Mouse (Mus musculus): ENCODE results near the gene Gpr15. TPM values are rescaled to one million over a fixed set of nuclear protein-coding genes. Genes with fewer than 3 reads are reported as not detected.

Gpr15 gene
- total and polyA plus RNA-seq, 2 experiments from 2014 or later, result 0.14 TPM; not detected in 1

GRCm38 (mm10) chr16:58682046-58682445 is 36.8 kb downstream of the Gpr15 start:
- H3K36me3 ChIP-seq (ENCODE audit: insufficient read depth), result peaks cover 14% of the 10 kb centered on the region; the same call in 1 of the 2 replicates
- DNase-seq (no peak), ATAC-seq (no peak)
- H3K4me3 ChIP-seq (ENCODE audit: low read depth, low read length), result no peak overlapping the region
- no peak overlapping the region for H3K9ac ChIP-seq
- no peak for TF ChIP-seq CTCF (IDR thresholded peaks at IDR 0.05; ENCODE audit: low read depth)
- no peak overlapping the region for H3K27ac ChIP-seq (ENCODE audit: low read depth, low read length)
- 84% methylated on average over 6 of the region's 6 CpGs for WGBS
- H3K9me3 ChIP-seq (ENCODE audit: low read length), result no peaks in the 10 kb centered on the region
- no peaks in the 10 kb centered on the region for H3K4me1 ChIP-seq (ENCODE audit: insufficient read depth)
- no peaks in the 10 kb centered on the region for H3K27me3 ChIP-seq (ENCODE audit: insufficient read depth, low read length)
- no peak overlapping the region for H3K4me2 ChIP-seq (ENCODE audit: low read depth)

- Histone ChIP-seq H3K36me3 (ENCODE audit: insufficient read depth) (peaks cover 31% of the 10 kb centered on the region; the same call in 1 of the 2 replicates), H3K27ac (ENCODE audit: low read depth, low read length) (no peak overlapping the region), H3K27me3 (ENCODE audit: insufficient read depth, low read length) (no peaks in the 10 kb centered on the region), H3K4me3 (ENCODE audit: low read depth, low read length) (no peak overlapping the region), H3K4me2 (ENCODE audit: low read depth) (no peak overlapping the region), H3K9me3 (ENCODE audit: low read length) (no peaks in the 10 kb centered on the region), H3K4me1 (ENCODE audit: insufficient read depth) (no peaks in the 10 kb centered on the region), H3K9ac (no peak overlapping the region)
- 88% methylated on average over 7 of the region's 7 CpGs for WGBS
- TF ChIP-seq CTCF (IDR thresholded peaks at IDR 0.05; ENCODE audit: low read depth), result no peak
- DNase-seq (no peak), ATAC-seq (no peak)
Measured at GRCm38 (mm10) chr16:58678660-58679059, 40.2 kb downstream of the Gpr15 start.

GRCm38 (mm10) chr16:58677491-58677890 is 41.4 kb downstream of the Gpr15 start:
- Histone ChIP-seq H3K27me3 (ENCODE audit: insufficient read depth, low read length) (no peaks in the 10 kb centered on the region), H3K4me1 (ENCODE audit: insufficient read depth) (no peaks in the 10 kb centered on the region), H3K36me3 (ENCODE audit: insufficient read depth) (peaks cover 36% of the 10 kb centered on the region; the same call in 1 of the 2 replicates), H3K9me3 (ENCODE audit: low read length) (no peaks in the 10 kb centered on the region), H3K4me3 (ENCODE audit: low read depth, low read length) (no peak overlapping the region), H3K4me2 (ENCODE audit: low read depth) (no peak overlapping the region), H3K27ac (ENCODE audit: low read depth, low read length) (no peak overlapping the region), H3K9ac (no peak overlapping the region)
- WGBS, result 80% methylated on average over 5 of the region's 5 CpGs
- no peak for TF ChIP-seq CTCF (IDR thresholded peaks at IDR 0.05; ENCODE audit: low read depth)
- DNase-seq (no peak), ATAC-seq (no peak)

- WGBS, result 90% methylated on average over 3 of the region's 3 CpGs
- H3K4me2 ChIP-seq (ENCODE audit: low read depth), result no peak overlapping the region
Measured at GRCm38 (mm10) chr16:58676633-58677032, 42.2 kb downstream of the Gpr15 start.

GRCm38 (mm10) chr16:58676156-58676555 is 42.7 kb downstream of the Gpr15 start:
- no peak for TF ChIP-seq CTCF (IDR thresholded peaks at IDR 0.05; ENCODE audit: low read depth)
- Histone ChIP-seq H3K9ac (no peak overlapping the region), H3K4me2 (ENCODE audit: low read depth) (no peak overlapping the region), H3K9me3 (ENCODE audit: low read length) (no peaks in the 10 kb centered on the region), H3K27ac (ENCODE audit: low read depth, low read length) (no peak overlapping the region), H3K4me3 (ENCODE audit: low read depth, low read length) (no peak overlapping the region), H3K36me3 (ENCODE audit: insufficient read depth) (peaks cover 36% of the 10 kb centered on the region; the same call in 1 of the 2 replicates), H3K4me1 (ENCODE audit: insufficient read depth) (no peaks in the 10 kb centered on the region), H3K27me3 (ENCODE audit: insufficient read depth, low read length) (no peaks in the 10 kb centered on the region)
- 91% methylated on average over 7 of the region's 7 CpGs for WGBS
- DNase-seq, result no peak
- ATAC-seq, result no peak

More at GRCm38 (mm10) chr16:58676633-58677032, 42.2 kb downstream of the Gpr15 start:
- DNase-seq, result no peak
- Histone ChIP-seq H3K9me3 (ENCODE audit: low read length) (no peaks in the 10 kb centered on the region), H3K36me3 (ENCODE audit: insufficient read depth) (peaks cover 36% of the 10 kb centered on the region; the same call in 1 of the 2 replicates), H3K4me1 (ENCODE audit: insufficient read depth) (no peaks in the 10 kb centered on the region), H3K27ac (ENCODE audit: low read depth, low read length) (no peak overlapping the region), H3K9ac (no peak overlapping the region), H3K27me3 (ENCODE audit: insufficient read depth, low read length) (no peaks in the 10 kb centered on the region), H3K4me3 (ENCODE audit: low read depth, low read length) (no peak overlapping the region)
- no peak for TF ChIP-seq CTCF (IDR thresholded peaks at IDR 0.05; ENCODE audit: low read depth)
- no peak for ATAC-seq

- no peaks in the 10 kb centered on the region for H3K9me3 ChIP-seq (ENCODE audit: low read length)
- no peak for ATAC-seq
- no peaks in the 10 kb centered on the region for H3K4me1 ChIP-seq (ENCODE audit: insufficient read depth)
- H3K27ac ChIP-seq (ENCODE audit: low read depth, low read length), result no peak overlapping the region
- no peak overlapping the region for H3K4me2 ChIP-seq (ENCODE audit: low read depth)
- H3K27me3 ChIP-seq (ENCODE audit: insufficient read depth, low read length), result no peaks in the 10 kb centered on the region
- H3K9ac ChIP-seq, result no peak overlapping the region
- H3K4me3 ChIP-seq (ENCODE audit: low read depth, low read length), result no peak overlapping the region
- 95% methylated on average over 13 of the region's 13 CpGs for WGBS
- TF ChIP-seq CTCF (IDR thresholded peaks at IDR 0.05; ENCODE audit: low read depth), result no peak
- H3K36me3 ChIP-seq (ENCODE audit: insufficient read depth), result peaks cover 36% of the 10 kb centered on the region; the same call in 1 of the 2 replicates
- DNase-seq, result no peak
Measured at GRCm38 (mm10) chr16:58675256-58675655, 43.6 kb downstream of the Gpr15 start.

- Histone ChIP-seq H3K4me3 (ENCODE audit: low read depth, low read length) (no peak overlapping the region), H3K36me3 (ENCODE audit: insufficient read depth) (peaks cover 36% of the 10 kb centered on the region; the same call in 1 of the 2 replicates), H3K27me3 (ENCODE audit: insufficient read depth, low read length) (no peaks in the 10 kb centered on the region), H3K9me3 (ENCODE audit: low read length) (no peaks in the 10 kb centered on the region), H3K4me1 (ENCODE audit: insufficient read depth) (peaks cover 3% of the 10 kb centered on the region; the same call in 1 of the 2 replicates), H3K9ac (no peak overlapping the region), H3K27ac (ENCODE audit: low read depth, low read length) (no peak overlapping the region), H3K4me2 (ENCODE audit: low read depth) (no peak overlapping the region)
- ATAC-seq (no peak), DNase-seq (no peak)
- WGBS, result 96% methylated on average over 15 of the region's 15 CpGs
- no peak for TF ChIP-seq CTCF (IDR thresholded peaks at IDR 0.05; ENCODE audit: low read depth)
Measured at GRCm38 (mm10) chr16:58673811-58674410, 45.0 kb downstream of the Gpr15 start.
